Mouse (Mus musculus) bone marrow, adult 2 months (tissue): Measurements from ENCODE around the gene Pzp.

ENCODE experiments used
- CTCF ChIP-seq: fragments of 200-500 bp; IDR thresholded peaks from 2 replicates; pipeline ENCODE4 v1.5.1; 2011; ENCODE audit warnings: low read length, control low read depth; ENCODE audit not compliant: control insufficient read depth, insufficient read depth
- POLR2A ChIP-seq: fragments of 200-500 bp; IDR thresholded peaks from 2 replicates; pipeline ENCODE4 v1.6.1; 2011; ENCODE audit warnings: low read depth, mild to moderate bottlenecking, control low read depth, low read length, borderline replicate concordance; ENCODE audit not compliant: control insufficient read depth

DNA sequence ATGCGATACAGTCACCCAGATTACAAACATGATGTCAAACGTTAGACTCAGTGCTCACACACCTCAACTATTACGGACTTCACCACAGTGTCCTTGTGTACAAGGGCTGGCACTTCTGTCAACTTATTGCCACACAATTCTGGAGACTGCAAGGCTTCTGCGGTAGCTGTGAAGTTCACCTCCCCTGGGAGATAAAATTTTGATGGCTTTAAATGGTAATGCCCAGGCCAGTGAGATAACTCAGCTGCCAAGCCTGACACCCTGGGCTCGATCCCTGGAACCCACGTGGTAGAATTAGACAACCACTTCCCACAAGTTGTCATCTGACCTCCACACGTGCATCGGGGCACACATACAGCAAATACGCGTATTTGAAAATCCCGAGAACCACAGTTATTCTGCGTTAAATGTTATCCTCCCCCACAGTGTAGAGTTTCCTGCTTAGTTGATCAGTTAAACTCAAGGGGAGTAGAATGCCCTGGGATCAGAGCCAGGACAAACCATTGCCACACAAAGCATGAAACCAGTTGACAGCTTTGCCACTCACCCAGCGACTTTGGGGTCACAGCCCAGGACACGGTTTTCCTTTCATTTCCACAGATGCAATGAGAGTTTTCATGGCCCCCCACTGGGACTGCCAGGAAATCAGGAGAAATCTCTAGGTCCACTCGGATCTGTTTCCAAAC lies 31.7 kb downstream of the Pzp start:
- TF ChIP-seq CTCF, result no peak
- no peak for TF ChIP-seq POLR2A
